Mouse (Mus musculus): ENCODE measurements around the gene P4hb.

DNA sequence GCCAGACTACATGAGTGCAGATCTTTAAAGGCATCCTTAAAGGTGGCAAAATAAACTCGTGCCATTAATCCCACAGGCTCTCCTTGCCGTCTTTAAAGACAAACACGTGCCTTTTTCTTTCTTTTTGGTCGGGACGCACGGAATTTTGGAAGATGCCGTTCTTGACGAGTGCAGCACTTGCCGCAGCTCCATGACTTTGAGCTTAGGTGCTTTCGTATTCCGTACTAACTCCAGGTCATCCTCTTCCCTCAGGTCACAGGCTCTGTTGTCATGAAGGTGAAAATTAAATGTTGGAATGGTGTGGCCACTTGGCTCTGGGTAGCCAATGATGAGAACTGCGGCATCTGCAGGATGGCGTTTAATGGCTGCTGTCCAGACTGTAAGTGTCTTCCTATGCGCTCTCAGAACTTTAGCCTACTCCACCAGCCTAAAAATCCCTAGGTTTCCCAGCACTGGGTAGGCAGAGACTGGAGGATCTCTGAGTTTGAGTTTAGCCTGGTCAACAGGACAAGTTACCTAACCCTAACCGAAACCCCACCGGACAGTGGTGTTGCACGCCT, 26.0 kb upstream of the P4hb start:
- no peak for TF ChIP-seq POLR2A (IDR thresholded peaks at IDR 0.05; ENCODE audit: control insufficient read depth, extremely low read depth, insufficient read depth, low read length, poor library complexity)
- no peak for TF ChIP-seq CTCF (IDR thresholded peaks at IDR 0.05; ENCODE audit: borderline replicate concordance, control insufficient read depth, extremely low read depth, insufficient read depth, low read length, poor library complexity)

Data from thymus, adult 2 months (tissue).